Mouse (Mus musculus): ENCODE measurements around the gene Frmd5.

DNA sequence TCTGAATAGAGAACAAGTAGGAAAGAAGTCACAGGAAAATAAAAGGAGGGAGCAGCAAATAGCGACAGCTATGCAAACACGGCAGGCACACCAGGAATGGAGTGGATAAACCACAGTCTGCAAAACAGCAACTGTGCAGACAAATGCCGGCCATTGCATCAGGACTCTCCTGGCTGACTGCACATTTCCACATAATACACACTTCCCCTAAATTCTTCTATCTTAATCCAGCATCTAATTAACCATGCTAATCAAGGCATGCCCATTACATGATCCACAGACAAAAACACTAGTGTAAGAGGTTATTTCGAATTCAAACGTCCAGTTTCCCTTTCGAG lies 129.3 kb downstream of the Frmd5 start:
- TF ChIP-seq CTCF (IDR thresholded peaks at IDR 0.05) (no peak), EP300 (IDR thresholded peaks at IDR 0.05) (no peak)
